Mouse (Mus musculus): ENCODE results near the gene Sec24c.

- TF ChIP-seq CTCF (IDR thresholded peaks at IDR 0.05; ENCODE audit: borderline replicate concordance, insufficient read depth, low read length) (no peak), POLR2A (IDR thresholded peaks at IDR 0.05; ENCODE audit: low read depth, low read length) (no peak)
Measured at GRCm38 (mm10) chr14:20743614-20744013, 69.5 kb downstream of the Sec24c start.
